Mouse (Mus musculus) E14TG2a.4 (cell line): ENCODE results near the gene Prelid1.

Experiments used
- H3K27me3 ChIP-seq: 2 replicates; pipeline ENCODE4 v1.6.1; 2014; ENCODE audit warnings: low read length, control low read depth; ENCODE audit not compliant: insufficient read depth
- H3K36me3 ChIP-seq: 2 replicates; pipeline ENCODE4 v1.6.1; 2014; ENCODE audit warnings: low read length, control low read depth; ENCODE audit not compliant: insufficient read depth
- H3K4me1 ChIP-seq: replicated peaks from 2 replicates; pipeline ENCODE4 v1.6.1; 2014; ENCODE audit warnings: low read depth, low read length, control low read depth
- H3K4me3 ChIP-seq: replicated peaks from 2 replicates; pipeline ENCODE4 v1.5.1; 2014; ENCODE audit warnings: mild to moderate bottlenecking, low read length
- H3K9me3 ChIP-seq: 2 replicates; pipeline ENCODE4 v1.6.1; 2014; ENCODE audit warnings: low read length, control low read depth
- CTCF ChIP-seq: conservative IDR thresholded peaks from 2 replicates; pipeline ENCODE4 v1.5.1; 2014; ENCODE audit warnings: low read length
- NANOG ChIP-seq: IDR thresholded peaks from 2 replicates; pipeline ENCODE4 v1.6.1; 2014; ENCODE audit warnings: borderline replicate concordance, low read length, mixed read lengths
- POU5F1 ChIP-seq: IDR thresholded peaks from 2 replicates; pipeline ENCODE4 v1.6.1; 2014; ENCODE audit warnings: low read length, borderline replicate concordance

Prelid1 gene

DNA sequence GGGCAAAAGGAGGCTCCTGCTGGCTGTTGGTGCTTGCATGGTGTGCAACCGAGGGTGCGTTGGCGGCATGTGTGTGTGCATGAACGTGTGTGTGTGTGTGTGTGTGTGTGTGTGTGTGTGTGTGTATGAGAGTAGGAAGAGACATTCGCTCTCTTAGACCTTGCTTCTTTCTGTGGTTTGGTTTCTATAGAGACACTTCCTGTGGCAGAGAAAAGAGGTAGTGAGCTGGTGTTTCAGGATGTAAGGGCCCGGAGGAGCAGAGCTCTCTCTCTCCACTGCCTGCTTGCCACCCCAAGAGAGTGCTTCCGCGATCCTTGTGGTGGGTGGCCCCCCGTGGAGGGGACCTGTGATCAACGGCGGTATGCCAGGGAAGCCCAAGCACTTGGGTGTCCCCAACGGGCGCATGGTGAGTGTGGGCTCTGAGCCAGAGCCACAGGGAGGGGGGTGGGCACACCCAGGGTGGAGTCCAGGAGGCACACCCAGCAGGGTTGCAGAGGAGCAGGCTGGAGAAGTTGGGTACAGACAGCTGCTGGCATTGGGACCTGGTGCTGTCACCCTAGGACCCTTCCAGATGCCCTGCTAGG, 49.3 kb downstream of the Prelid1 start, which contains the start of gene Rgs14:
TSS of gene Rgs14 (plus strand) at position 202 of the 584 bp plus-strand sequence.
- no peak for TF ChIP-seq POU5F1
- TF ChIP-seq NANOG = no peak
- TF ChIP-seq CTCF = no peak
- Histone ChIP-seq H3K36me3 (no peaks in the 10 kb centered on the region), H3K4me1 (peaks cover 11% of the 10 kb centered on the region), H3K9me3 (no peaks in the 10 kb centered on the region), H3K4me3 (peak within 1 kb of the TSS; percentile 35; the same call in 1 of the 2 replicates), H3K27me3 (peaks cover 50% of the 10 kb centered on the region)

DNA sequence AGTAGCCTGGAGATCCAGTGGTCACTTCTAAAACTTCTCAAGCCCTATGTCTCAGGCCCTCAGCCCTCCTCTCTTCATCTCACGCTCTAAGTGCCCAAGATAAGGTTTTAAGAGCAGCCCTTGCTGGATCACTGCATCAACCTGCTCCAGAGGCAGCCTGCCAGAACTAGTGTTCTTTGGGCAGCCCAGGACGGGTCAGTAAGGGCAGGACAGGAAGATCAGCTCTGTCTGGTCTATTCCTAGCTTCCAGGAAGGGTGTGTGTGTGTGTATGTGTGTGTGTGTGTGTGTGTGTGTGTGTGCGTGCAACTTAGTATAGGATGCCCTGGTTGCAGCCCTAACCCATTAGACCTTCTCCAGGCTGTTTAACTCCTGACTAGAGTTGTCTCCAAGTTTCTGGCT, 49.9 kb downstream of the Prelid1 start:
- TF ChIP-seq CTCF = no peak
- no peak for TF ChIP-seq NANOG
- peaks cover 11% of the 10 kb centered on the region for H3K4me1 ChIP-seq
- no peaks in the 10 kb centered on the region for H3K9me3 ChIP-seq
- peaks cover 56% of the 10 kb centered on the region for H3K27me3 ChIP-seq
- H3K4me3 ChIP-seq = no peak overlapping the region
- H3K36me3 ChIP-seq = no peaks in the 10 kb centered on the region

DNA sequence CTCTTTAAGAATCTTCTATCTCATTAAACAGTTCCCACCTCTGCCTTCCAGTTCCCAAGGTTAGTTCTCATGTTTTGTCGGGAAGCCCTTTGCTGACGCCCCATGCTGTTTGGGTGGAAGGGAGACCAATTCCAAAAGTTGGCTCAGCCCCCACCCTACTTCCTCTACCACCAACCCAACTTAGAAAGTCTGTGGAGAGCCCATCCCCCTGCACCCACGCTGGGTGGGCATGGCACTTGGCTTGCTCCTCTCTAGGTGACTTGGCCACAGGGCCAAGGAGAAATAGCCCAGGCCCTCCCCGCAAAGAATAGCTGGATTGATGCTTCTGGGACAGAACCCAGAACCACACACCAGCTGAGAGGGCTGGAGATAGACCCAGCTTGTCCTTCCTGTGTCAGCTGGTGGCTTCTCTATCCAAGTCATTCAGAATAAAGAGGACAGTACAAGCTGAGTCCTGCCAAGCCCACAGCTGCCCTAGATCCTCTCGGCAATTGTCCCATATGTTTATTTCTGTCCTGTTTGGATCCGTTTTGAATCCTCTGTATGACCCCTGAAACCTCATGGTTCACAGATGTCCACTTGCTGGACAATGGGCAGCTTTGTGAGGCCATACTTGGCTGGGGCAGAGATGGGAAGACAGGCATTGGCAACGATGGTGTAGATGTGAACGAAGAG, 50.8 kb downstream of the Prelid1 start:
- Histone ChIP-seq H3K4me3 (no peak overlapping the region), H3K36me3 (no peaks in the 10 kb centered on the region), H3K4me1 (peaks cover 11% of the 10 kb centered on the region), H3K9me3 (no peaks in the 10 kb centered on the region), H3K27me3 (peaks cover 62% of the 10 kb centered on the region)
- TF ChIP-seq CTCF (no peak), POU5F1 (no peak), NANOG (no peak)

DNA sequence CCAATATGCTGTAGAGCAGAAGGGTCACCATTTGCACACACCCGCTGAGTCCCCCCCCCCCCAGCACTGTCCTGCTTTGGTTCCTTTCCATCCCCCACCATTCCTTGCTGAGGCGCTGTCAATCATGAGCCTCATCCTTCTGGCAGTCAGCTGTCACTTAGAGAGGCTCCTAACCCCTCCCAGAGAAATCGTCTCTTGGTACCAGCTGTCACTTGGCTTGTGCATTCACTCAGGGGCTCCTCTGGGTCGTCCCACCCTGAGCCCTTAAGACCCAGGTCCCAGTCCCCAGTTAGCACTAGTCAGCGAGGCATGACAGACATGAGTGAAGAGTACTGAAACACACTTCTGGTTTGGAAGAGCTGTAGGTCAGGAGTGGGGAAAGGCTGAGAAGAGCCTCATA, 51.4 kb downstream of the Prelid1 start:
- no peaks in the 10 kb centered on the region for H3K9me3 ChIP-seq
- H3K4me3 ChIP-seq = no peak overlapping the region
- no peaks in the 10 kb centered on the region for H3K36me3 ChIP-seq
- TF ChIP-seq CTCF (no peak), POU5F1 (no peak), NANOG (no peak)
- peaks cover 66% of the 10 kb centered on the region for H3K27me3 ChIP-seq
- H3K4me1 ChIP-seq = peaks cover 11% of the 10 kb centered on the region

DNA sequence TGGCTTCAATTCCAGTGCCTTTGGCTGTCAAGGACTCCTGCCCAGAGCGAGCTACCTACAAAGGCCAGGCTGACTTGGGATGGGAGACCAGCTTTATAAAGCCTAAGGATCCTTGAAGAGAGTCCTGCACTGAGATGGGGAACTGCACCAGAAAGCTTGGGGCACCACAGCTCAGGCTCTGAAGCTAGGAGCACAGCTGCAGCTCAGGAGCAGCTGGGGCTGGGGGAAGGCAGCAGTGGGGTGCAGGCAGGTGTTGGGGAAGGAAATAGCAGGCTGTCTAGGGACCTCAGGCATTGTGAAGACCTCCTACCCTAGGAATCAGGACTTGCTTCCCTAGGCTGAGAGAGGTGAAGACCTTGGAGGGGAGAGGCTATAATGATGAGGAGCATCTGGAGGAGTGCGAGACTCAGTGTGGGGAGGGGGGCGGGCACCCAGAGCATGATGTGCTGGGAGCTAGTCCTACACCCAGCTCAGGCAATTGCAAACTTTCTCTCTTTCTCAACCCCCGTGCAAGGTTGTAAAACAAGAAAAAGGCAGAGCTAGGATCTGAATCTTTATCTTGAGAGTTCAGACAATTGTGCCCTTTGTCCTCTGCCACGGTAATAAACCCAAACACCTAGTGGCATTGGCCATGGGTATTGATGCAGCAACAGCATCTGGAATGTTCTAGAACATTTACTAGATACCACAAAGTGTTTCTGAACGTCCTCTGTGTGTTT, 54.1 kb downstream of the Prelid1 start:
- TF ChIP-seq NANOG = no peak
- no peak for TF ChIP-seq POU5F1
- no peak for TF ChIP-seq CTCF

More for the DNA sequence above, 54.1 kb downstream of the Prelid1 start:
- Histone ChIP-seq H3K36me3 (no peaks in the 10 kb centered on the region), H3K4me3 (no peak overlapping the region), H3K27me3 (peaks cover 77% of the 10 kb centered on the region), H3K9me3 (no peaks in the 10 kb centered on the region), H3K4me1 (peaks cover 24% of the 10 kb centered on the region)
